Mouse (Mus musculus): Measurements from ENCODE around the gene Tmem110. TPM values are rescaled to one million over a fixed set of nuclear protein-coding genes. Genes with fewer than 3 reads are reported as not detected.

The Tmem110 gene
- polyA plus RNA-seq, 1 experiment from 2014 or later = 26.4 TPM

DNA sequence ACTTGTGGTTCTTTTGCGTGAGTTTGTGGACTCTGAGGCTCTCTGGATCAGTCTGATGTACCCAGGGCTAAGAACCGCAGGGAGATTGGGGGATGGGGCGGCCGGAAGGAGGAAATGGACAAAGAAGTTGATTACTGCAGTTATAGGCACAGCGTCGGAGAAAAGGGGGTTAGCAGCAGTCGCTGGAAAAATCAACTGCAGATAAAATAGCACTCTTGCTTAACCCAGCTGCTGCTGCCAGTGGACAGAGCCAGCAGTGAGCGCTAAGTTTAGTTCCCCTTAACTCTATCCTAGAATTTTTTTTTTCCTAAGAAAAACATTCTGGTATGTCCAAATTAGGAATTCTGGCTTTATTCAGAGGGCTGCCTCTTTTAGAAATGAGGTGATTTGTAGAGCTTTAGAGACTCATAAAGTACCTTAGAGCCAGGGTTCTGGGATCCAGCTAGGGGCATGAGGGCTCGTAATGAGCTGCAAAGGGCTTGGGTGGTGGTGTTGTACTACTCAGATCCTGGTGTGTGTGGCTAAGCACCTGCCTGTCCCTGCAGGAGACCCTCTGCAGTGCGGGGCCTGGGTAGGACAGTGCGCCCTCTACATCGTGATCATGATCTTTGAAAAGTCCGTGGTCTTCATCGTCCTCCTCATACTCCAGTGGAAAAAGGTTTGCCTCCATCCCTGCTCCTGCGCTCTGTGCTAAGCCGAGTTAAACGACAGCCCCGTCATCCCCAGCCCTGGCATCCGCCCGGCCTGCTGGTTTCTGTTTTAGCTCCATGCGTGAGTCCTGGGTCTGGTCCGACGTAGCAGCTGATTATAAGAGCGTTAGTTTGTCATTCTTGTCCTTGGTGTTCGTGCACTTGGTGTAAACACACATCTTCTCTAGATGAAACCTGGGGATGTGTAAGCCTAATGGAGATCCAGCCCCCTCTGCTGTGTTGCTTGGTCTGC lies 45.1 kb downstream of the Tmem110 start:
- ATAC-seq (ENCODE audit: insufficient read depth, low FRiP score) = peak; percentile 44; the same call in 1 of the 2 replicates
- no peak overlapping the region for H3K9ac ChIP-seq (ENCODE audit: low read length)
- 65% methylated on average over 25 of the region's 25 CpGs for WGBS
- H3K27ac ChIP-seq (ENCODE audit: low read length) = peak overlapping the region; percentile 72
- no peaks in the 10 kb centered on the region; the same call in 1 of the 2 replicates for H3K36me3 ChIP-seq (ENCODE audit: control insufficient read depth, insufficient read depth, low read length)
- H3K4me2 ChIP-seq (ENCODE audit: low read depth, low read length) = no peak overlapping the region
- no peak overlapping the region for H3K4me3 ChIP-seq (replicated peaks; ENCODE audit: low read length)
- no peaks in the 10 kb centered on the region for H3K27me3 ChIP-seq (ENCODE audit: control insufficient read depth, insufficient read depth, low read length)
- H3K4me1 ChIP-seq (ENCODE audit: control insufficient read depth, insufficient read depth, low read length) = no peaks in the 10 kb centered on the region
- no peaks in the 10 kb centered on the region for H3K9me3 ChIP-seq (replicated peaks; ENCODE audit: control insufficient read depth, low read length)

DNA sequence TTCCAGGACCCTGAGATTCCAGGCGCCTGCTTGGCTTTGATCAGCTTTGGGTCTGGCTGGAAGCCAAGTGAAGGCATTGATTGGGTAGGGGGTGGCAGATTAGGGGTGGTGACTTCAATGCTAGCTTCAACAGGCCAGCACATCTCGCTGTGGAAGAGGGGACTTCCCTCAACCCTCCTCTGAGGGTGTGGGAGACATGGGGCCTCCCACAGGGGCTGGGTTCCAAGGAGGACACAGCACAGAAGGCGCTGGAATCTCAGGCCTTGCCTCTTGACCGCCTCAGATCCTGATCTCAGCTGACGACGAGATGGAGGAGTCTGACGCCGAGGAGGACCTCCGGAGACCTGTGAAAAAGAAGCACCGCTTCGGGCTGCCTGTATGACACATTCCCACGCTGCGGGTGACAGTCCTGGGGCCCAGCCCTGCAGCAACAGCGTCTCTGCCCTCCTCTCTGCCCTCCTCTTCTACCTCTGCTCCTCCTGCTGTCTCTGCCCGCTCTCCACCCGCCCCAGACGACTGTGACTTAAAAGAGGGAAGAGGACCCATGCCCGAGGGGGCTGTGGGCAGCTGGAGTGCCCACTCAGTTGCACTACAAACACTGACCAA lies 48.8 kb downstream of the Tmem110 start:
- Histone ChIP-seq H3K9me3 (replicated peaks; ENCODE audit: control insufficient read depth, low read length) (no peaks in the 10 kb centered on the region), H3K4me3 (replicated peaks; ENCODE audit: low read length) (no peak overlapping the region), H3K27ac (ENCODE audit: low read length) (no peak overlapping the region), H3K4me2 (ENCODE audit: low read depth, low read length) (no peak overlapping the region), H3K4me1 (ENCODE audit: control insufficient read depth, insufficient read depth, low read length) (peaks cover 7% of the 10 kb centered on the region), H3K36me3 (ENCODE audit: control insufficient read depth, insufficient read depth, low read length) (no peaks in the 10 kb centered on the region; the same call in 1 of the 2 replicates), H3K27me3 (ENCODE audit: control insufficient read depth, insufficient read depth, low read length) (no peaks in the 10 kb centered on the region), H3K9ac (ENCODE audit: low read length) (peak overlapping the region; percentile 13; the same call in 1 of the 2 replicates)
- 80% methylated on average over 18 of the region's 18 CpGs for WGBS
- ATAC-seq (ENCODE audit: insufficient read depth, low FRiP score) = no peak

DNA sequence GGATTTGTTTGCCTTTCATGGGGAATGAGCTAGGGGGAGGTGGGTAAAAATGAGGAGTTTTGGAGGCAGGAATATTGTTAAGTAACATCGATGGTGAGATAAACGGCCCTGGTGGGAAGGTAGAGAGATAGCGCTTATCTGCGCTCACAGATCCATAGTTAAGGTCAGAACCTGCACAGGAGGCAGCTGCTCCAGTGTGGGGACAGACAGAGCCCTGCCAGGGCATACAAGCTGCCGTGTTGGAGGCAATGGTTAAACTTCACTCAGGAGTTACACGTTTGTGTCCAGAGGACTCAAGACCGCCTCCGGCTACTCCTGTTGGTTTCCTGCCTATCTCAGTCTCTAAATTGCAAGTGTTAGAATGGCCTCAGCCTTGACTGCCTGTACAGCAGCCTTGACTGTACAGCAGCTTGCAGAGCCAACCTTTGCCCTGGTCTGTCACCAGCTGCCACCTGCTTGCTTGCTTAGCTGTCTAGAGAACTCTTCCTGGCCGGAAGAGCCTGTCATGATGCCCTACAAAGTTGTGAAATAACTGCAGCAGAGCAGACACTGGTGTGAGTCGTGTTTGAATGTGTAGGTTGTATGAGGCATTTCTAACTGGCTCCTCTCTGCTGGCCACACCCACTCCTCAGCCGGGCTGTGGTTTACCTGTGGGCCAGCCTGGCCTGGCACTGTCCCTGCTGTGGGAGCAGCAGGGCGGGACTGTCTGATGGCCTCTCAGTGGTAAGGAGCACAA lies 49.9 kb downstream of the Tmem110 start:
- no peak for ATAC-seq (ENCODE audit: insufficient read depth, low FRiP score)
- Histone ChIP-seq H3K9me3 (replicated peaks; ENCODE audit: control insufficient read depth, low read length) (no peaks in the 10 kb centered on the region), H3K36me3 (ENCODE audit: control insufficient read depth, insufficient read depth, low read length) (no peaks in the 10 kb centered on the region; the same call in 1 of the 2 replicates), H3K4me2 (ENCODE audit: low read depth, low read length) (no peak overlapping the region), H3K9ac (ENCODE audit: low read length) (no peak overlapping the region), H3K27ac (ENCODE audit: low read length) (0 out of 2 replicates have a peak overlapping the region, but pooled peaks have one; percentile 19), H3K4me1 (ENCODE audit: control insufficient read depth, insufficient read depth, low read length) (peaks cover 18% of the 10 kb centered on the region), H3K4me3 (replicated peaks; ENCODE audit: low read length) (no peak overlapping the region), H3K27me3 (ENCODE audit: control insufficient read depth, insufficient read depth, low read length) (no peaks in the 10 kb centered on the region)
- WGBS = 72% methylated on average over 12 of the region's 12 CpGs

DNA sequence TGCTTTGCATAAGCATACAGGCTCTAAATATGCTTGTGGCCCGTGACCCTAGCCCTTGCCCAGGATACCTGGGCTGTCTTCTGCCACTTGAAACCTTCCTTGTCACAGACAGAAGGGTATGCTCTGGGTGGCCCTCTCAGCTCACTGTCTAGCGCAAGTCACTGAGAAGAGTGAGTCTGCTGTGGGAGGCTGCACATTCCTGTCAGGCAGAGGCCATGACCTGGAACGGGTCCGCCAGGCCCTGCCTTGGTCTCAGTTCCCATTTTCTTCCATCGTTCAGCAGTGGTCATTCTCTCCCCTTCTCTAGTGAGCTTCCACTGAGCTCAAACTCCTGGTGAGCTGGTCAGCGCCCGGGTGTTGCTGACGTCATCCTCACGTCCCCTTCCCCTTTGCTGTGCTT lies 50.6 kb downstream of the Tmem110 start:
- Histone ChIP-seq H3K4me1 (ENCODE audit: control insufficient read depth, insufficient read depth, low read length) (peaks cover 18% of the 10 kb centered on the region), H3K27ac (ENCODE audit: low read length) (no peak overlapping the region), H3K9ac (ENCODE audit: low read length) (no peak overlapping the region), H3K4me2 (ENCODE audit: low read depth, low read length) (no peak overlapping the region), H3K9me3 (replicated peaks; ENCODE audit: control insufficient read depth, low read length) (no peaks in the 10 kb centered on the region), H3K4me3 (replicated peaks; ENCODE audit: low read length) (no peak overlapping the region), H3K27me3 (ENCODE audit: control insufficient read depth, insufficient read depth, low read length) (no peaks in the 10 kb centered on the region), H3K36me3 (ENCODE audit: control insufficient read depth, insufficient read depth, low read length) (no peaks in the 10 kb centered on the region; the same call in 1 of the 2 replicates)
- whole genome bisulfite sequencing = 83% methylated on average over 9 of the region's 9 CpGs
- ATAC-seq (ENCODE audit: insufficient read depth, low FRiP score) = no peak

DNA sequence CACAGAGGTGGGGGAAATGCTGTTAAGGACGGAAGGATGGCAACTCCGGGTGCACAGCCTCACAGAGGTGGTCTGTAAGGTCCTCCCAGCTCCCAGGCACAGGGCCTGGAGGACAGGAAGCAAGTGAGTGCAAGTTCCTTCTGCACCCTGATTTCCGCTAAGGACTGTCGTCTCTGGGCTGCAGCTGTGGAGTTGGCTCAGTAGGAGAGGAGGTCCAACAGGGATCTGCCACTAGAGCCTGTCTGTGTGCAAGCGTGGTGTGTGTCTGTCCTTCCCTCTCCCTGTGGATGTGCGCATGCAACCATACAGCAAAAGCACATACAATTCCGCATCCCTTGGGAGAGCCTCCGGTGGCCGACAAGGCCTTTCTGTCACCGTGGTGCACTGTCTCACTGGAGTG lies 51.1 kb downstream of the Tmem110 start:
- ATAC-seq (ENCODE audit: insufficient read depth, low FRiP score) = no peak
- Histone ChIP-seq H3K4me2 (ENCODE audit: low read depth, low read length) (no peak overlapping the region), H3K36me3 (ENCODE audit: control insufficient read depth, insufficient read depth, low read length) (no peaks in the 10 kb centered on the region; the same call in 1 of the 2 replicates), H3K27me3 (ENCODE audit: control insufficient read depth, insufficient read depth, low read length) (no peaks in the 10 kb centered on the region), H3K27ac (ENCODE audit: low read length) (no peak overlapping the region), H3K9me3 (replicated peaks; ENCODE audit: control insufficient read depth, low read length) (no peaks in the 10 kb centered on the region), H3K9ac (ENCODE audit: low read length) (no peak overlapping the region), H3K4me3 (replicated peaks; ENCODE audit: low read length) (no peak overlapping the region), H3K4me1 (ENCODE audit: control insufficient read depth, insufficient read depth, low read length) (peaks cover 18% of the 10 kb centered on the region)
- 87% methylated on average over 10 of the region's 10 CpGs for WGBS

DNA sequence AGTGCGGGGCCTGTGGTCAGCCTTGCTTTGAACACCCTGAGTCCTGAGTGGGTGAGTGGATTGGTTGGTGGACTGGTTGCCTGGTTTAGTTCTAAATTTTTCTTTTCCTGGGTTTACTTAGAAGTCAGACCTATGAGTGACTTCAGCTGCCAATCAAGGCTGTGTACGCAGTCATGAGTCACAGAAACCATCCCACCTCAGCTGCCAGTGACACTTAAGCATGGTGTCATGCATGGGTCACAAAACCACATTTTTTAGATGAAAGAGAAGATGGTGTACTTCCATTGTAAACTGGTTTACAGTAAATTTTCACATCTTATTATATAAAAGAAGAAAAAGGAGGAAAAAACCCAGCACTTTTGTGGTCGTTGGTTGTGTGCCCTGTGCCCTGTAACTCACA lies 52.4 kb downstream of the Tmem110 start:
- no peak overlapping the region for H3K27ac ChIP-seq (ENCODE audit: low read length)
- H3K4me1 ChIP-seq (ENCODE audit: control insufficient read depth, insufficient read depth, low read length) = peaks cover 18% of the 10 kb centered on the region
- WGBS = 94% methylated on average over 3 of the region's 3 CpGs
- no peak overlapping the region for H3K4me3 ChIP-seq (replicated peaks; ENCODE audit: low read length)
- H3K9me3 ChIP-seq (replicated peaks; ENCODE audit: control insufficient read depth, low read length) = no peaks in the 10 kb centered on the region
- no peaks in the 10 kb centered on the region; the same call in 1 of the 2 replicates for H3K36me3 ChIP-seq (ENCODE audit: control insufficient read depth, insufficient read depth, low read length)
- no peak overlapping the region for H3K4me2 ChIP-seq (ENCODE audit: low read depth, low read length)
- H3K27me3 ChIP-seq (ENCODE audit: control insufficient read depth, insufficient read depth, low read length) = no peaks in the 10 kb centered on the region
- ATAC-seq (ENCODE audit: insufficient read depth, low FRiP score) = no peak
- H3K9ac ChIP-seq (ENCODE audit: low read length) = no peak overlapping the region

DNA sequence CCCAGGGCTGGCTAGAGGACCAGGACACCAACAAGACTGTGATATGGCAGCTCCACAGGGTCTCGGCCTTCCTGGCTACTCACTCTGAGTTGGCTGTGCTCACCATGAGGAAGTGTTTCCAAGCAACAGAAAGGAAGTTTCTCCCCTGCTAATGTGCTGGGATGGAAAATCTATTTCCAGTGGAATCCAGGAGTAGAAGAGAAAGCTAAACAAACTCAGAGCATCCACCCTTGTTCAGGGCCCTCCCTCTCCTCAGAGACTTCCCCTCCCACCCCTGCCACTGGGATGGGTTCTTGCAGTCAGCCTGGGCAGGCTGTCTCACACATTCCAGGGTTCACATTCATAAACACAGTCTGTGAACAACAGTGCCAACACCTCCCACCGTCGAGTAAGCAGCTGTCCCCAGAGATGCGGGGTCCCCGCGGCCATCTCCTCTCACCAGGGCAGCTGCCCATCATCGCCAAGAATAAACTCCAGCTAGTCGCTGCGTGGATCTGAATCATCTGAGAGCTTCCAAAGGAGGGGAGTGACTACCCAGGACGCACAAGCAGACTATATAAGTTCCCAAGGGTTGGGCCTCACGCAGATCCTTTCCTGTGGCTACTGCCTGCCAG lies 53.7 kb downstream of the Tmem110 start, which contains the start of gene Mustn1:
TSS of gene Mustn1 (plus strand) at position 243 of the 614 bp plus-strand sequence.
- H3K4me2 ChIP-seq (ENCODE audit: low read depth, low read length) = peak within 1 kb of the TSS; percentile 11; the same call in 1 of the 2 replicates
- H3K36me3 ChIP-seq (ENCODE audit: control insufficient read depth, insufficient read depth, low read length) = no peaks in the 10 kb centered on the region
- no peaks in the 10 kb centered on the region for H3K27me3 ChIP-seq (ENCODE audit: control insufficient read depth, insufficient read depth, low read length)
- WGBS = 41% methylated on average over 11 of the region's 11 CpGs
- H3K9me3 ChIP-seq (replicated peaks; ENCODE audit: control insufficient read depth, low read length) = no peaks in the 10 kb centered on the region
- peak; percentile 57 for ATAC-seq (ENCODE audit: insufficient read depth, low FRiP score)
- peak within 1 kb of the TSS; percentile 84 for H3K27ac ChIP-seq (ENCODE audit: low read length)
- no peak within 1 kb of the TSS for H3K4me3 ChIP-seq (replicated peaks; ENCODE audit: low read length)
- peaks cover 18% of the 10 kb centered on the region for H3K4me1 ChIP-seq (ENCODE audit: control insufficient read depth, insufficient read depth, low read length)
- H3K9ac ChIP-seq (ENCODE audit: low read length) = peak within 1 kb of the TSS; percentile 59; the same call in 1 of the 2 replicates

- Histone ChIP-seq H3K4me2 (ENCODE audit: low read depth, low read length) (peak overlapping the region; percentile 11; the same call in 1 of the 2 replicates), H3K9me3 (replicated peaks; ENCODE audit: control insufficient read depth, low read length) (no peaks in the 10 kb centered on the region), H3K4me1 (ENCODE audit: control insufficient read depth, insufficient read depth, low read length) (peaks cover 18% of the 10 kb centered on the region), H3K9ac (ENCODE audit: low read length) (peak overlapping the region; percentile 59; the same call in 1 of the 2 replicates), H3K4me3 (replicated peaks; ENCODE audit: low read length) (no peak overlapping the region), H3K27me3 (ENCODE audit: control insufficient read depth, insufficient read depth, low read length) (no peaks in the 10 kb centered on the region), H3K27ac (ENCODE audit: low read length) (peak overlapping the region; percentile 84), H3K36me3 (ENCODE audit: control insufficient read depth, insufficient read depth, low read length) (no peaks in the 10 kb centered on the region)
- 40% methylated on average over 9 of the region's 9 CpGs for WGBS
- ATAC-seq (ENCODE audit: insufficient read depth, low FRiP score) = peak; percentile 66; the same call in 1 of the 2 replicates
Measured at GRCm38 (mm10) chr14:30879794-30880193, 54.4 kb downstream of the Tmem110 start.
